Mouse (Mus musculus) limb, embryonic 15.5 days (tissue): ENCODE measurements around the gene Pbx2. TPM values are rescaled to one million over a fixed set of nuclear protein-coding genes. Genes with fewer than 3 reads are reported as not detected.
A peak's percentile ranks its signal among the peaks of the same experiment; 100 is the strongest.

Experiments used
- ATAC-seq: fragments of 200-750 bp; cut with Nextera tagmentation; 2 replicates; pipeline ENCODE4 v1.8.0; 2017; ENCODE audit warnings: low read depth, moderate TSS enrichment; ENCODE audit not compliant: insufficient number of reproducible peaks, low FRiP score, low TSS enrichment
- H3K27ac ChIP-seq: fragments of 300-500 bp; sonication (generic); 2 replicates; pipeline ENCODE4 v1.5.1; 2015; ENCODE audit warnings: moderate library complexity, mild to moderate bottlenecking, inconsistent platforms
- H3K27me3 ChIP-seq: fragments of 300-500 bp; sonication (generic); 2 replicates; pipeline ENCODE4 v1.6.1; 2015; ENCODE audit warnings: inconsistent platforms
- H3K36me3 ChIP-seq: fragments of 300-500 bp; sonication (generic); 2 replicates; pipeline ENCODE4 v1.6.1; 2015; ENCODE audit warnings: inconsistent platforms
- H3K4me1 ChIP-seq: fragments of 300-500 bp; sonication (generic); 2 replicates; pipeline ENCODE4 v1.6.1; 2015; ENCODE audit warnings: inconsistent platforms
- H3K4me2 ChIP-seq: fragments of 300-500 bp; sonication (generic); 2 replicates; pipeline ENCODE4 v1.6.1; 2015; ENCODE audit warnings: mild to moderate bottlenecking, inconsistent platforms
- H3K4me3 ChIP-seq: fragments of 300-500 bp; sonication (generic); 2 replicates; pipeline ENCODE4 v1.5.1; 2015; ENCODE audit warnings: mild to moderate bottlenecking, inconsistent platforms
- H3K9ac ChIP-seq: fragments of 300-500 bp; sonication (generic); 2 replicates; pipeline ENCODE4 v1.6.1; 2015; ENCODE audit warnings: inconsistent platforms
- H3K9me3 ChIP-seq: fragments of 300-500 bp; sonication (generic); 2 replicates; pipeline ENCODE4 v1.6.1; 2016; ENCODE audit warnings: inconsistent platforms
- WGBS: fragments of 180-500 bp; shearing (Covaris S2); methylation state at CpG from one replicate; pipeline ENCODE4 v1.1.7; 2015; 5-methylcytosine and 5-hydroxymethylcytosine counted together
- polyA plus RNA-seq: library from polyadenylated mRNA; unstranded; fragments of >200 nt; fragmentation: Nextera tagmentation; extraction: Ambion mirVana; gene quantifications from 2 replicates; pipeline ENCODE4 v1.2.1, GENCODE M21; 2015

The Pbx2 gene
- polyA plus RNA-seq, 1 experiment from 2014 or later, result 9.8 TPM

- H3K9ac ChIP-seq, result no peak overlapping the region
- H3K4me1 ChIP-seq, result peaks cover 26% of the 10 kb centered on the region
- H3K9me3 ChIP-seq, result no peaks in the 10 kb centered on the region
- peaks cover 20% of the 10 kb centered on the region for H3K27me3 ChIP-seq
- WGBS, result 56% methylated on average over 2 of the region's 2 CpGs
- H3K36me3 ChIP-seq, result no peaks in the 10 kb centered on the region
- no peak overlapping the region for H3K4me3 ChIP-seq
- H3K4me2 ChIP-seq, result no peak overlapping the region
- ATAC-seq, result no peak
- no peak overlapping the region for H3K27ac ChIP-seq
Measured at GRCm38 (mm10) chr17:34635671-34636070, 44.6 kb downstream of the Pbx2 start.

GRCm38 (mm10) chr17:34637459-34637858 is 46.4 kb downstream of the Pbx2 start:
- Histone ChIP-seq H3K36me3 (no peaks in the 10 kb centered on the region), H3K4me2 (no peak overlapping the region), H3K4me1 (peaks cover 17% of the 10 kb centered on the region), H3K27me3 (peaks cover 7% of the 10 kb centered on the region; the same call in 1 of the 2 replicates), H3K4me3 (no peak overlapping the region), H3K9me3 (no peaks in the 10 kb centered on the region), H3K27ac (no peak overlapping the region), H3K9ac (no peak overlapping the region)
- ATAC-seq, result no peak
- WGBS, result 55% methylated on average over 3 of the region's 3 CpGs

- H3K4me3 ChIP-seq, result no peak overlapping the region
- no peak for ATAC-seq
- peaks cover 15% of the 10 kb centered on the region for H3K4me1 ChIP-seq
- no peaks in the 10 kb centered on the region for H3K27me3 ChIP-seq
- H3K9ac ChIP-seq, result no peak overlapping the region
- WGBS, result 76% methylated on average over 7 of the region's 7 CpGs
- H3K4me2 ChIP-seq, result no peak overlapping the region
- H3K27ac ChIP-seq, result no peak overlapping the region
- H3K36me3 ChIP-seq, result no peaks in the 10 kb centered on the region
- no peaks in the 10 kb centered on the region for H3K9me3 ChIP-seq
Measured at GRCm38 (mm10) chr17:34639461-34640255, 48.6 kb downstream of the Pbx2 start.

GRCm38 (mm10) chr17:34640778-34641601 is 49.9 kb downstream of the Pbx2 start:
- WGBS, result 16% methylated on average over 11 of the region's 11 CpGs
- H3K27me3 ChIP-seq, result no peaks in the 10 kb centered on the region
- H3K9me3 ChIP-seq, result no peaks in the 10 kb centered on the region
- peaks cover 3% of the 10 kb centered on the region; the same call in 1 of the 2 replicates for H3K36me3 ChIP-seq
- H3K27ac ChIP-seq, result peak overlapping the region; percentile 70
- peaks cover 27% of the 10 kb centered on the region for H3K4me1 ChIP-seq
- no peak overlapping the region for H3K9ac ChIP-seq
- no peak overlapping the region for H3K4me3 ChIP-seq
- no peak overlapping the region for H3K4me2 ChIP-seq
- no peak for ATAC-seq

GRCm38 (mm10) chr17:34641945-34642344 is 50.9 kb downstream of the Pbx2 start:
- H3K4me3 ChIP-seq, result no peak overlapping the region
- H3K4me1 ChIP-seq, result peaks cover 34% of the 10 kb centered on the region
- no peak overlapping the region for H3K27ac ChIP-seq
- H3K9me3 ChIP-seq, result no peaks in the 10 kb centered on the region
- no peak overlapping the region for H3K9ac ChIP-seq
- H3K4me2 ChIP-seq, result no peak overlapping the region
- WGBS, result 58% methylated on average over 3 of the region's 3 CpGs
- H3K27me3 ChIP-seq, result no peaks in the 10 kb centered on the region
- H3K36me3 ChIP-seq, result peaks cover 3% of the 10 kb centered on the region; the same call in 1 of the 2 replicates
- no peak for ATAC-seq

GRCm38 (mm10) chr17:34643379-34643778 is 52.3 kb downstream of the Pbx2 start:
- WGBS, result 89% methylated on average over 4 of the region's 4 CpGs
- Histone ChIP-seq H3K9ac (no peak overlapping the region), H3K4me3 (no peak overlapping the region)

GRCm38 (mm10) chr17:34643944-34644343 is 52.9 kb downstream of the Pbx2 start:
- H3K4me1 ChIP-seq, result peaks cover 46% of the 10 kb centered on the region
- H3K9ac ChIP-seq, result no peak overlapping the region
- H3K27me3 ChIP-seq, result no peaks in the 10 kb centered on the region
- H3K4me2 ChIP-seq, result no peak overlapping the region
- 0 out of 2 replicates have a peak overlapping the region, but pooled peaks have one; percentile 50 for H3K27ac ChIP-seq
- H3K9me3 ChIP-seq, result no peaks in the 10 kb centered on the region
- 74% methylated on average over 10 of the region's 10 CpGs for WGBS
- peak overlapping the region; percentile 66; the same call in 1 of the 2 replicates for H3K4me3 ChIP-seq
- peaks cover 3% of the 10 kb centered on the region for H3K36me3 ChIP-seq
- ATAC-seq, result no peak

More at GRCm38 (mm10) chr17:34643379-34643778, 52.3 kb downstream of the Pbx2 start:
- Histone ChIP-seq H3K4me2 (no peak overlapping the region), H3K27me3 (no peaks in the 10 kb centered on the region), H3K9me3 (no peaks in the 10 kb centered on the region), H3K36me3 (peaks cover 3% of the 10 kb centered on the region; the same call in 1 of the 2 replicates), H3K27ac (no peak overlapping the region), H3K4me1 (peaks cover 44% of the 10 kb centered on the region)
- no peak for ATAC-seq

- under 1% methylated on average over 16 of the region's 16 CpGs for WGBS
- H3K4me1 ChIP-seq, result peaks cover 46% of the 10 kb centered on the region
- H3K36me3 ChIP-seq, result peaks cover 10% of the 10 kb centered on the region
- H3K27me3 ChIP-seq, result no peaks in the 10 kb centered on the region
- H3K4me3 ChIP-seq, result peak within 1 kb of the TSS; percentile 66
- no peaks in the 10 kb centered on the region for H3K9me3 ChIP-seq
- peak; percentile 79 for ATAC-seq
- H3K27ac ChIP-seq, result peak within 1 kb of the TSS; percentile 78
- peak within 1 kb of the TSS; percentile 72 for H3K4me2 ChIP-seq
- H3K9ac ChIP-seq, result peak within 1 kb of the TSS; percentile 58
Measured at GRCm38 (mm10) chr17:34644608-34645007, 53.5 kb downstream of the Pbx2 start, which contains the start of gene Fkbpl. Fkbpl (plus strand) TSS chr17:34644764.

GRCm38 (mm10) chr17:34645256-34645829 is 54.3 kb downstream of the Pbx2 start:
- no peaks in the 10 kb centered on the region for H3K9me3 ChIP-seq
- WGBS, result 44% methylated on average over 10 of the region's 10 CpGs
- H3K36me3 ChIP-seq, result peaks cover 17% of the 10 kb centered on the region
- H3K4me1 ChIP-seq, result peaks cover 46% of the 10 kb centered on the region
- peak overlapping the region; percentile 66 for H3K4me3 ChIP-seq
- peak overlapping the region; percentile 72 for H3K4me2 ChIP-seq
- H3K9ac ChIP-seq, result peak overlapping the region; percentile 58
- H3K27ac ChIP-seq, result peak overlapping the region; percentile 78; the same call in 1 of the 2 replicates
- H3K27me3 ChIP-seq, result no peaks in the 10 kb centered on the region
- no peak for ATAC-seq

GRCm38 (mm10) chr17:34645831-34646511 is 54.9 kb downstream of the Pbx2 start:
- Histone ChIP-seq H3K36me3 (peaks cover 23% of the 10 kb centered on the region), H3K4me2 (0 out of 2 replicates have a peak overlapping the region, but pooled peaks have one; percentile 38), H3K4me1 (peaks cover 39% of the 10 kb centered on the region), H3K4me3 (peak overlapping the region; percentile 100; the same call in 1 of the 2 replicates), H3K9ac (no peak overlapping the region), H3K9me3 (no peaks in the 10 kb centered on the region), H3K27ac (no peak overlapping the region), H3K27me3 (no peaks in the 10 kb centered on the region)
- 86% methylated on average over 30 of the region's 30 CpGs for WGBS
- ATAC-seq, result no peak
